Mouse (Mus musculus): ENCODE results near the gene Arhgap40. TPM values are rescaled to one million over a fixed set of nuclear protein-coding genes. Genes with fewer than 3 reads are reported as not detected.

Arhgap40 gene
- 0.72 and 0.86 TPM in 2 replicates for polyA plus RNA-seq (2015; fragmentation: Nextera tagmentation; extraction: Ambion mirVana)

DNA sequence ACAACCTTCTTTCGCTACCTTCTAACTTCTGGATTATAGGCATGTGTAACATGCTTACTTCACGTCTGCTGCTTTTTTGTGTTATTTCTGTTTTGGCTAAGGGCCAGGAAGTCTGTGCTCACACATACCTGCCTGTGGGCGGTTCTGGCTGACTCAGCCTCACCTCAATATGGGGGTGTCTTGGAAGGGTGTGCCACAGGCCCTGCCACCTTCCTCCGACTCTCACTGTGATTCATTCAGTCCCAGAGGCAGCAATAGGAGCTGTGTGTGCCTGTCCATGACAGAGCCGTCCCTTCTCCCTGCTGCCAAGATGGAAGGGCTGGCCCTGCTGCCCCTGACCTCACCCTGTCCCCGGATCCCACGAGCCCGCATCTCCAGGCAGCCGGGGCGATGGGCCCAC lies at the start of gene Arhgap40:
Gene Arhgap40, plus strand, starts transcription at position 269 of the 400 bp plus-strand sequence.
- WGBS, result 88% methylated on average over 10 of the region's 10 CpGs
- no peak within 1 kb of the TSS for H3K9ac ChIP-seq
- no peak within 1 kb of the TSS for H3K4me3 ChIP-seq
- no peak for ATAC-seq (ENCODE audit: low FRiP score)
- H3K27ac ChIP-seq, result no peak within 1 kb of the TSS
- no peaks in the 10 kb centered on the region for H3K9me3 ChIP-seq
- no peaks in the 10 kb centered on the region for H3K27me3 ChIP-seq
- H3K36me3 ChIP-seq, result no peaks in the 10 kb centered on the region
- no peak within 1 kb of the TSS for H3K4me2 ChIP-seq
- no peaks in the 10 kb centered on the region for H3K4me1 ChIP-seq (replicated peaks)

GRCm38 (mm10) chr2:158474159-158474558 lies 38.4 kb upstream of the Arhgap40 start:
- Histone ChIP-seq H3K4me2 (no peak overlapping the region), H3K4me3 (no peak overlapping the region), H3K36me3 (peaks cover 72% of the 10 kb centered on the region), H3K9me3 (no peaks in the 10 kb centered on the region), H3K9ac (no peak overlapping the region), H3K27me3 (no peaks in the 10 kb centered on the region), H3K4me1 (replicated peaks) (no peaks in the 10 kb centered on the region), H3K27ac (no peak overlapping the region)
- WGBS, result 98% methylated on average over 1 of the region's 1 CpGs
- ATAC-seq (ENCODE audit: low FRiP score), result no peak

DNA sequence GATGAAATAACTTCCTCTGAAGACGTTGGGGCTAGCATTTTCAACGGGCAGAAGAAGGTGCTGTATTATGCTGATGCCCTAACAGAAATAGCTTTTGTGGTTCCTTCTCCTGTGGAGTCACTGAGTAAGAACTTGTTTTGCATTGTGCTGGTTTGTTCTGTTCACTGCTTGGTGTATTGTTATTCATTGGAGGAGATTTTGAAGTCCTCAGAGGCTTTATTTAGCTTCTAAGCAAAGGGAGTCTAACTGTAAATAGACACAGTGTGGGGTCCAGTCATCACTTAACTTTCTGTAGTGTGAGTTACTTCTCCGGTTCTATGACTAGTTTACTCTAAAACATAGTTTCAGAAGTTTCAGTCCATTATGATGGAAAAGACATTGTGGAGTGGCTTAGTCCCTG lies 35.0 kb upstream of the Arhgap40 start:
- H3K9me3 ChIP-seq, result no peaks in the 10 kb centered on the region
- no peak for ATAC-seq (ENCODE audit: low FRiP score)
- H3K9ac ChIP-seq, result no peak overlapping the region
- no peaks in the 10 kb centered on the region for H3K27me3 ChIP-seq
- no peak overlapping the region for H3K4me3 ChIP-seq
- no peaks in the 10 kb centered on the region for H3K4me1 ChIP-seq (replicated peaks)
- no peak overlapping the region for H3K4me2 ChIP-seq
- WGBS, result 75% methylated on average over 3 of the region's 3 CpGs
- H3K27ac ChIP-seq, result no peak overlapping the region
- H3K36me3 ChIP-seq, result peaks cover 79% of the 10 kb centered on the region

DNA sequence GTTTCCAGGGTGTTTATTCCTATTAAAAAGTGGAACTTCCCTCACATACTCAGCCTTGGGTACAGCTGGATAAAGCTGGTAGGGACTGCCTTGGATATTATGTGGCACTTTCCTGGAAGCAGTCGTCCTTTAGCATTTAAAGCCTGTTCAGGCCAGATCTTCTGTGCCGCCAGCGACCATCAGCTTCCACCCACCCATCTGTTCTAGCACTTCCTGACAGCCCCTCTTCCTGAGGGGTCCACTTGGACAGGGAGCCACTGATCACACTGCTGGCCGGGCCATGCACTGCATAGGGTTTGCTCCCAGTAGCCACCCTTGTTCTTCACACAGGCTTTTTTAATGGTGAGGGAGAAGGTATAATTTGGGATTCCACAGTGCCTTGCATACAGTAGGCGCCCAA lies 14.1 kb upstream of the Arhgap40 start:
- H3K4me2 ChIP-seq, result no peak overlapping the region
- H3K27me3 ChIP-seq, result no peaks in the 10 kb centered on the region
- no peak overlapping the region for H3K9ac ChIP-seq
- ATAC-seq (ENCODE audit: low FRiP score), result no peak
- no peak overlapping the region for H3K27ac ChIP-seq
- no peak overlapping the region for H3K4me3 ChIP-seq
- H3K36me3 ChIP-seq, result peaks cover 65% of the 10 kb centered on the region
- H3K9me3 ChIP-seq, result no peaks in the 10 kb centered on the region
- H3K4me1 ChIP-seq (replicated peaks), result no peaks in the 10 kb centered on the region
- WGBS, result 85% methylated on average over 5 of the region's 5 CpGs

- H3K27ac ChIP-seq, result no peak within 1 kb of the TSS
- H3K36me3 ChIP-seq, result peaks cover 31% of the 10 kb centered on the region
- H3K4me3 ChIP-seq, result no peak within 1 kb of the TSS
- no peak within 1 kb of the TSS for H3K9ac ChIP-seq
- no peaks in the 10 kb centered on the region for H3K27me3 ChIP-seq
- ATAC-seq (ENCODE audit: low FRiP score), result no peak
- H3K4me2 ChIP-seq, result no peak within 1 kb of the TSS
- WGBS, result 80% methylated on average over 11 of the region's 11 CpGs
- no peaks in the 10 kb centered on the region for H3K4me1 ChIP-seq (replicated peaks)
- H3K9me3 ChIP-seq, result no peaks in the 10 kb centered on the region
These were observed 10.5 kb upstream of the Arhgap40 start, which contains the start of gene Adig for GRCm38 (mm10) chr2:158501836-158502812. Gene Adig (plus strand): TSS chr2:158502612.

GRCm38 (mm10) chr2:158503226-158503625 lies 9.4 kb upstream of the Arhgap40 start:
- Histone ChIP-seq H3K4me3 (no peak overlapping the region), H3K27me3 (no peaks in the 10 kb centered on the region), H3K4me2 (no peak overlapping the region), H3K27ac (no peak overlapping the region), H3K9ac (no peak overlapping the region), H3K36me3 (peaks cover 21% of the 10 kb centered on the region), H3K4me1 (replicated peaks) (no peaks in the 10 kb centered on the region), H3K9me3 (no peaks in the 10 kb centered on the region)
- 89% methylated on average over 7 of the region's 7 CpGs for WGBS
- no peak for ATAC-seq (ENCODE audit: low FRiP score)

DNA sequence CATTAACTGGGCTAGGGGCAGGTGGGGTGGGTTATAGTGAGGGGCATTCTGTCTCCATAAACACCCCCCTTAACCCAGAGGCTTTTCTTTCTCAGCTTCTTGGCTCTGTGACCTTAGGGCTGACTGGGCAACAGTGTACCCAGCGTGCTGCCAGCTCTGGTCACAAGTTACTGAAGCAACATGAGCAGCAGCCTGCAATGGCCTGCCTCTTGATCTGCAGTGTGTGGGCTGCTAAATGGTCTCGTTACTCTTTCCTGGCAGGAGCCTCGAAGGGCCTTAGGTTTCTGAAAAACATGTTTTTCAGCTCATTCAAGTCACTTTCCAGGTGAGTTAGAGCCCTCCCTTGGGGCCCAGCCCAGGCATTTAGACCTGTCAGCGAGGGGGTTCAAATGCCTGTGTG lies 8.9 kb upstream of the Arhgap40 start:
- Histone ChIP-seq H3K27me3 (no peaks in the 10 kb centered on the region), H3K27ac (no peak overlapping the region), H3K4me2 (no peak overlapping the region), H3K9me3 (no peaks in the 10 kb centered on the region), H3K4me3 (no peak overlapping the region), H3K9ac (no peak overlapping the region), H3K36me3 (peaks cover 17% of the 10 kb centered on the region), H3K4me1 (replicated peaks) (no peaks in the 10 kb centered on the region)
- ATAC-seq (ENCODE audit: low FRiP score), result no peak
- 74% methylated on average over 4 of the region's 4 CpGs for WGBS

DNA sequence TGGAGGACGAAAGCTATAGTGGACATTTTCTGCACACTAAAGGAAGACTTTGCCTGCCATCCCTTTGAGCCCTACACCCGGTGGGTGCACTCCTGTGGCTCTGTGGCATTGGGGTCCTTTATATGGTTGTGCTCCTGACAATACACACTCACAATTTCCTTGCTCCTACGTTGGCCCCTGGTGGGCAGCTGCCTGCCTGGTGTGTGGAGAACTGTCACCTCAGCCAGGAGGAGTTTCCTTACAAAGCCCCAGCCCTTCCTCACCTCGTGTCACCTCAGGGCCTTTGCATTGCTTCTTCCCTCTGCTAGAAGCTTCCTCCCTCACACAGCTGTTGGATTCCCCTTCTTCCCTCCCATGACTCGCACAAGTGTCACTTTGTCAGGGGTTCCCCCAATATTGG lies 6.1 kb upstream of the Arhgap40 start:
- no peak overlapping the region for H3K27ac ChIP-seq
- WGBS, result 89% methylated on average over 5 of the region's 5 CpGs
- no peak overlapping the region for H3K4me3 ChIP-seq
- H3K9ac ChIP-seq, result no peak overlapping the region
- H3K9me3 ChIP-seq, result no peaks in the 10 kb centered on the region
- no peaks in the 10 kb centered on the region for H3K36me3 ChIP-seq
- no peak overlapping the region for H3K4me2 ChIP-seq
- no peak for ATAC-seq (ENCODE audit: low FRiP score)
- H3K4me1 ChIP-seq (replicated peaks), result no peaks in the 10 kb centered on the region
- no peaks in the 10 kb centered on the region for H3K27me3 ChIP-seq

GRCm38 (mm10) chr2:158507046-158507445 lies 5.5 kb upstream of the Arhgap40 start:
- no peaks in the 10 kb centered on the region for H3K27me3 ChIP-seq
- H3K4me1 ChIP-seq (replicated peaks), result no peaks in the 10 kb centered on the region
- 96% methylated on average over 10 of the region's 10 CpGs for WGBS
- ATAC-seq (ENCODE audit: low FRiP score), result no peak
- no peak overlapping the region for H3K4me3 ChIP-seq
- H3K36me3 ChIP-seq, result no peaks in the 10 kb centered on the region
- H3K9ac ChIP-seq, result no peak overlapping the region
- H3K4me2 ChIP-seq, result no peak overlapping the region
- no peaks in the 10 kb centered on the region for H3K9me3 ChIP-seq
- H3K27ac ChIP-seq, result no peak overlapping the region

- no peak overlapping the region for H3K4me3 ChIP-seq
- no peaks in the 10 kb centered on the region for H3K27me3 ChIP-seq
- H3K36me3 ChIP-seq, result no peaks in the 10 kb centered on the region
- H3K4me1 ChIP-seq (replicated peaks), result no peaks in the 10 kb centered on the region
- ATAC-seq (ENCODE audit: low FRiP score), result no peak
- no peak overlapping the region for H3K9ac ChIP-seq
- H3K4me2 ChIP-seq, result no peak overlapping the region
- no peak overlapping the region for H3K27ac ChIP-seq
- 70% methylated on average over 6 of the region's 6 CpGs for WGBS
- H3K9me3 ChIP-seq, result no peaks in the 10 kb centered on the region
These were observed 1.9 kb upstream of the Arhgap40 start for GRCm38 (mm10) chr2:158510665-158511064.

- H3K9ac ChIP-seq, result no peak overlapping the region
- H3K4me1 ChIP-seq (replicated peaks), result no peaks in the 10 kb centered on the region
- no peak for ATAC-seq (ENCODE audit: low FRiP score)
- no peak overlapping the region for H3K4me3 ChIP-seq
- H3K27me3 ChIP-seq, result no peaks in the 10 kb centered on the region
- no peak overlapping the region for H3K27ac ChIP-seq
- no peaks in the 10 kb centered on the region for H3K9me3 ChIP-seq
- H3K36me3 ChIP-seq, result no peaks in the 10 kb centered on the region
- 80% methylated on average over 12 of the region's 12 CpGs for WGBS
- H3K4me2 ChIP-seq, result no peak overlapping the region
These were observed 1.3 kb downstream of the Arhgap40 start for GRCm38 (mm10) chr2:158513821-158514336.

DNA sequence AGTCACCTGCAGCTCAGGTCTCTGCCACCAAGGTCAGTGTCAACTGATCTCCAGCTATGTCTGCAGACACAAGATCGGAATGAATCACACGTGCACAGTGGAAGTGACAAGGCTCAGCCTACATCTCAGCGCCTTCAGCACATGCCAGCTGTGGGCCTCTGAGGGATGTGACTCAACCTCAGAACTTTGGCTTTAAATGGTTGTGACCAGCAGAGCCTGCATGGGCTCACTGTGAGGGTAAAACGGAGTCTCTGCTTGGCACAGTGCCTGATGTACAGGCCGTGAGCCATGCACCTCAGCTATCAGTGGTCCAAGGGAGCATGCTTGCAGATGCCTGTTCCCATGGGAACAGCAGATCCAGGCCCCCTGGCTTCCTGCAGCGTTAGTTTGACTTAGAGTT lies 6.0 kb downstream of the Arhgap40 start:
- no peak overlapping the region for H3K4me2 ChIP-seq
- H3K9ac ChIP-seq, result no peak overlapping the region
- WGBS, result 64% methylated on average over 6 of the region's 6 CpGs
- no peaks in the 10 kb centered on the region for H3K27me3 ChIP-seq
- ATAC-seq (ENCODE audit: low FRiP score), result no peak
- H3K9me3 ChIP-seq, result no peaks in the 10 kb centered on the region
- H3K36me3 ChIP-seq, result no peaks in the 10 kb centered on the region
- H3K4me1 ChIP-seq (replicated peaks), result no peaks in the 10 kb centered on the region
- H3K27ac ChIP-seq, result no peak overlapping the region
- H3K4me3 ChIP-seq, result no peak overlapping the region

GRCm38 (mm10) chr2:158519071-158519470 lies 6.5 kb downstream of the Arhgap40 start:
- 87% methylated on average over 11 of the region's 11 CpGs for WGBS
- H3K9ac ChIP-seq, result no peak overlapping the region
- ATAC-seq (ENCODE audit: low FRiP score), result no peak

More at GRCm38 (mm10) chr2:158519071-158519470, 6.5 kb downstream of the Arhgap40 start:
- Histone ChIP-seq H3K4me3 (no peak overlapping the region), H3K9me3 (no peaks in the 10 kb centered on the region), H3K27me3 (no peaks in the 10 kb centered on the region), H3K27ac (no peak overlapping the region), H3K4me2 (no peak overlapping the region), H3K36me3 (no peaks in the 10 kb centered on the region), H3K4me1 (replicated peaks) (no peaks in the 10 kb centered on the region)
